Mouse (Mus musculus) myocyte (in vitro differentiated cells): Measurements from ENCODE around the gene Ndufs4.

Source experiments
- CEBPB ChIP-seq: IDR thresholded peaks from 2 replicates; pipeline ENCODE4 v1.6.1; 2011; ENCODE audit warnings: mild to moderate bottlenecking, moderate library complexity; ENCODE audit not compliant: poor library complexity, insufficient read depth, severe bottlenecking
- MYOD1 ChIP-seq, 3 experiments: IDR thresholded peaks; one replicate each; pipeline ENCODE4 v1.6.1; 2011; ENCODE audit warnings: control low read depth in 2 of 3, low read depth in 2 of 3, mild to moderate bottlenecking in 2 of 3, moderate library complexity in 1 of 3; ENCODE audit not compliant: insufficient read length in 2 of 3, control insufficient read depth in 1 of 3
- POLR2A ChIP-seq: IDR thresholded peaks from one replicate; pipeline ENCODE4 v1.6.1; 2011; ENCODE audit warnings: low read depth, mild to moderate bottlenecking, control low read depth, moderate library complexity; ENCODE audit not compliant: insufficient read length
- USF1 ChIP-seq: IDR thresholded peaks from one replicate; pipeline ENCODE4 v1.6.1; 2011; ENCODE audit warnings: low read depth, mild to moderate bottlenecking, control low read depth, moderate library complexity

DNA sequence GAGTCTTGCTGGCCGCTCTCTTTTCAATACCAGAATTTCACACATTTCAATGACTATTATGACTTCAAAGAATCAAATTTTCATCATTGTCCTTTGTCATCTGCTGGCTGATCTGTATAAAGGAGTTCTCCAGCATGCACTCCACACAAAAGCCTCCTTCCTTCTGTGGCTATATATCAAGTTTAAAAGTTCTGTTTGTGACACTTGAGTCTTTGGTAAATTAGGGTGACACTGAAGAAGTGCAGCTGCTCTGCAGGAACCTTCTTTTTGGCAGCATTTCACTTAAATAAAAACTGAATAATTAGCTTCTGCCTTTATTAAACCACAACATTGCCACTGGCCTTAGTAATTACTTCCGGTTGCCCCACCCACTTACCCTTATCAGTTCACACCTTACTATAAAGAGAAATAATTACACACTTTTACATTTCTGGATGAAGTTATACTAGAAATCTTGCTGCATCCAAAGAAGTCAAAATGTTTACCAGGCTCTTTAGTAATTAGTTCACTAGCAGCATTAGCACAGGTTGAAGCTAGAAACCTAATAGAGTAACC lies 68.1 kb downstream of the Ndufs4 start:
- TF ChIP-seq CEBPB (no peak), USF1 (no peak), POLR2A (no peak), MYOD1 (IDR thresholded peaks at IDR 0.05; ENCODE audit: control insufficient read depth in 1 of 3, insufficient read length in 2 of 3, low read depth in 2 of 3) (no peak)
